Mouse (Mus musculus) testis, adult 2 months (tissue): ENCODE results near the gene Tsc22d4.

Experiments
- CTCF ChIP-seq: fragments of 200-500 bp; IDR thresholded peaks from 2 replicates; pipeline ENCODE4 v1.5.1; 2012; ENCODE audit warnings: low read depth, mild to moderate bottlenecking, inconsistent platforms, low read length, moderate library complexity; ENCODE audit not compliant: control insufficient read depth, insufficient read depth, insufficient replicate concordance
- POLR2A ChIP-seq: fragments of 200-500 bp; IDR thresholded peaks from 2 replicates; pipeline ENCODE4 v1.6.1; 2012; ENCODE audit warnings: low read depth, mild to moderate bottlenecking, inconsistent platforms, low read length, moderate library complexity; ENCODE audit not compliant: control insufficient read depth

DNA sequence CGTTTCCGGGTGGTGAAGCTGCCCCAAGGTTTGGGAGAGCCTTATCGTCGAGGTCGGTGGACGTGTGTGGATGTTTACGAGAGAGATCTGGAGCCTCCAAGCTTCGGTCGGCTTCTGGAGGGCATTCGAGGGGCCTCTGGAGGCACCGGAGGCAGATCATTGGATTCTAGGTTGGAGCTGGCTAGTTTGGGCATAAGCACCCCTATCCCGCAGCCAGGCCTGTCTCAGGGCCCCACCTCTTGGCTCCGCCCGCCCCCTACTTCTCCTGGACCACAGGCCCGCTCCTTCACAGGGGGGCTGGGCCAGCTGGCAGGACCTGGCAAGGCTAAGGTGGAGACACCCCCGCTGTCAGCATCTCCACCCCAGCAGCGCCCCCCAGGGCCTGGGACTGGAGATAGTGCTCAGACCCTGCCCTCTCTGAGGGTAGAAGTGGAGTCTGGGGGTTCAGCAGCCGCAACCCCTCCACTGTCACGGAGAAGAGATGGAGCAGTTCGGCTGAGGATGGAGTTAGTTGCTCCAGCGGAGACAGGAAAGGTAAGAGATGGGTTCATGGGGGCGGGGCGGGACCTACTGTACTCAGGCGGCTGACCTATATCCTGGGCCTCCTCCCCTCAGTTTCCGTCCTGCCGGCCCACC is 1.9 kb downstream of the Tsc22d4 start:
- no peak for TF ChIP-seq POLR2A
- no peak for TF ChIP-seq CTCF
